Mouse (Mus musculus) intestine, postnatal 0 days (tissue): Measurements from ENCODE around the gene Spats2l. TPM values are rescaled to one million over a fixed set of nuclear protein-coding genes. Genes with fewer than 3 reads are reported as not detected.

Experiments used
- ATAC-seq: fragments of 200-750 bp; cut with Nextera tagmentation; 2 replicates; pipeline ENCODE4 v1.8.0; 2017; ENCODE audit warnings: mild to moderate bottlenecking, moderate TSS enrichment, moderate library complexity
- H3K27ac ChIP-seq: fragments of 300-500 bp; sonication (generic); 2 replicates; pipeline ENCODE4 v1.5.1; 2014; ENCODE audit warnings: mild to moderate bottlenecking, low read depth, low read length, moderate library complexity
- H3K27me3 ChIP-seq: fragments of 300-500 bp; sonication (generic); replicated peaks from 2 replicates; pipeline ENCODE4 v1.6.1; 2014; ENCODE audit warnings: low read length, mixed read lengths; ENCODE audit not compliant: control insufficient read depth, insufficient read depth
- H3K36me3 ChIP-seq: fragments of 300-500 bp; sonication (generic); 2 replicates; pipeline ENCODE4 v1.6.1; 2014; ENCODE audit warnings: mild to moderate bottlenecking, moderate library complexity; ENCODE audit not compliant: control insufficient read depth, insufficient read depth
- H3K4me1 ChIP-seq: fragments of 300-500 bp; sonication (generic); replicated peaks from 2 replicates; pipeline ENCODE4 v1.6.1; 2014; ENCODE audit warnings: antibody characterized with exemption, low read length, mixed read lengths; ENCODE audit not compliant: control insufficient read depth, insufficient read depth
- H3K4me2 ChIP-seq: fragments of 300-500 bp; sonication (generic); replicated peaks from 2 replicates; pipeline ENCODE4 v1.6.1; 2014; ENCODE audit warnings: low read depth, mild to moderate bottlenecking, moderate library complexity
- H3K4me3 ChIP-seq: fragments of 300-500 bp; sonication (generic); 2 replicates; pipeline ENCODE4 v1.5.1; 2014; ENCODE audit warnings: low read depth, low read length
- H3K9ac ChIP-seq: fragments of 300-500 bp; sonication (generic); 2 replicates; pipeline ENCODE4 v1.6.1; 2014; ENCODE audit warnings: mild to moderate bottlenecking, low read depth, low read length
- H3K9me3 ChIP-seq: fragments of 300-500 bp; sonication (generic); 2 replicates; pipeline ENCODE4 v1.6.1; 2016; ENCODE audit warnings: mixed run types; ENCODE audit not compliant: control insufficient read depth
- CTCF ChIP-seq: sonication (generic); IDR thresholded peaks from 2 replicates; pipeline ENCODE4 v1.5.1; 2016; ENCODE audit warnings: low read depth, mild to moderate bottlenecking, control low read depth, antibody characterized with exemption, moderate library complexity
- WGBS: fragments of 180-500 bp; shearing (Covaris S2); extraction: QIAGEN DNeasy Blood & Tissue Kit; methylation state at CpG from one replicate; pipeline ENCODE4 v1.1.7; 2014; 5-methylcytosine and 5-hydroxymethylcytosine counted together
- polyA plus RNA-seq: library from polyadenylated mRNA; unstranded; fragments of >200 nt; fragmentation: Nextera tagmentation; extraction: Ambion mirVana; gene quantifications from 2 replicates; pipeline ENCODE4 v1.2.1, GENCODE M21; 2015

Spats2l gene
- polyA plus RNA-seq, 1 experiment from 2014 or later: 42.5 TPM

GRCm38 (mm10) chr1:57835128-57835527, 61.2 kb downstream of the Spats2l start:
- H3K4me1 ChIP-seq: no peaks in the 10 kb centered on the region
- H3K4me2 ChIP-seq: no peak overlapping the region
- ATAC-seq: no peak
- no peak overlapping the region for H3K9ac ChIP-seq
- no peak overlapping the region for H3K27ac ChIP-seq
- no peak for TF ChIP-seq CTCF
- no peaks in the 10 kb centered on the region for H3K9me3 ChIP-seq
- 57% methylated on average over 7 of the region's 7 CpGs for WGBS
- no peaks in the 10 kb centered on the region for H3K36me3 ChIP-seq
- H3K4me3 ChIP-seq: no peak overlapping the region
- no peaks in the 10 kb centered on the region for H3K27me3 ChIP-seq

GRCm38 (mm10) chr1:57836686-57837317, 62.8 kb downstream of the Spats2l start:
- WGBS: 62% methylated on average over 5 of the region's 5 CpGs
- ATAC-seq: no peak
- Histone ChIP-seq H3K4me3 (no peak overlapping the region), H3K9me3 (no peaks in the 10 kb centered on the region), H3K4me2 (no peak overlapping the region), H3K27ac (no peak overlapping the region), H3K9ac (no peak overlapping the region), H3K36me3 (no peaks in the 10 kb centered on the region), H3K4me1 (no peaks in the 10 kb centered on the region), H3K27me3 (no peaks in the 10 kb centered on the region)
- TF ChIP-seq CTCF: no peak

- Histone ChIP-seq H3K9me3 (no peaks in the 10 kb centered on the region), H3K4me1 (no peaks in the 10 kb centered on the region), H3K4me3 (no peak overlapping the region), H3K36me3 (no peaks in the 10 kb centered on the region), H3K4me2 (no peak overlapping the region), H3K9ac (no peak overlapping the region), H3K27me3 (no peaks in the 10 kb centered on the region), H3K27ac (no peak overlapping the region)
- ATAC-seq: no peak
- TF ChIP-seq CTCF: no peak
- WGBS: 67% methylated on average over 6 of the region's 6 CpGs
Measured at GRCm38 (mm10) chr1:57839863-57840262, 65.9 kb downstream of the Spats2l start.

GRCm38 (mm10) chr1:57845054-57845722, 71.2 kb downstream of the Spats2l start:
- H3K9me3 ChIP-seq: no peaks in the 10 kb centered on the region
- ATAC-seq: peak; percentile 80
- H3K4me3 ChIP-seq: 0 out of 2 replicates have a peak overlapping the region, but pooled peaks have one; percentile 1
- TF ChIP-seq CTCF: no peak
- H3K4me1 ChIP-seq: no peaks in the 10 kb centered on the region; the same call in 1 of the 2 replicates
- peak overlapping the region; percentile 57; the same call in 1 of the 2 replicates for H3K27ac ChIP-seq
- WGBS: 37% methylated on average over 9 of the region's 9 CpGs
- no peaks in the 10 kb centered on the region for H3K27me3 ChIP-seq
- H3K4me2 ChIP-seq: peak overlapping the region; percentile 30
- no peaks in the 10 kb centered on the region for H3K36me3 ChIP-seq
- H3K9ac ChIP-seq: no peak overlapping the region

GRCm38 (mm10) chr1:57846856-57847698, 73.1 kb downstream of the Spats2l start:
- 78% methylated on average over 15 of the region's 15 CpGs for WGBS
- Histone ChIP-seq H3K9ac (no peak overlapping the region), H3K9me3 (no peaks in the 10 kb centered on the region), H3K4me1 (peaks cover 2% of the 10 kb centered on the region; the same call in 1 of the 2 replicates), H3K4me2 (no peak overlapping the region), H3K27me3 (no peaks in the 10 kb centered on the region), H3K36me3 (no peaks in the 10 kb centered on the region), H3K27ac (no peak overlapping the region), H3K4me3 (no peak overlapping the region)
- no peak for ATAC-seq
- no peak for TF ChIP-seq CTCF

GRCm38 (mm10) chr1:57849087-57849486, 75.1 kb downstream of the Spats2l start:
- peaks cover 10% of the 10 kb centered on the region for H3K4me1 ChIP-seq
- H3K27me3 ChIP-seq: no peaks in the 10 kb centered on the region
- H3K27ac ChIP-seq: no peak overlapping the region
- H3K9ac ChIP-seq: no peak overlapping the region
- ATAC-seq: no peak
- H3K36me3 ChIP-seq: no peaks in the 10 kb centered on the region
- 84% methylated on average over 4 of the region's 4 CpGs for WGBS
- H3K4me3 ChIP-seq: no peak overlapping the region
- TF ChIP-seq CTCF: no peak
- H3K9me3 ChIP-seq: no peaks in the 10 kb centered on the region
- H3K4me2 ChIP-seq: no peak overlapping the region
